Mouse (Mus musculus): ENCODE results near the gene Scnn1a.

- TF ChIP-seq POLR2A (IDR thresholded peaks at IDR 0.05; ENCODE audit: borderline replicate concordance, control insufficient read depth, low read depth, low read length): no peak
- TF ChIP-seq CTCF (IDR thresholded peaks at IDR 0.05; ENCODE audit: control insufficient read depth, insufficient read depth, low read length): no peak
These were observed 31.0 kb downstream of the Scnn1a start for GRCm38 (mm10) chr6:125351368-125352045.

Data from bone marrow, adult 2 months (tissue).